Mouse (Mus musculus) regulatory T cell (primary cell): ENCODE data around the gene Tsen15.

Experiments
- in situ Hi-C: fragments of 300-600 bp; cut with MboI, MseI; formaldehyde crosslinking; loops from one replicate; pipeline ENCODE4 v1.15.1; 2025; ENCODE audit warnings: high pct_unique_total_duplicates

The Tsen15 gene

GRCm38 (mm10) chr1:152386188-152386835 lies at the start of gene Tsen15:
TSS of gene Tsen15 (minus strand) at chr1:152386688.
- in situ Hi-C loops = loop anchor here (10.0 kb wide), 1 partner anchor 302 kb away; no protein-coding TSS in a partner anchor

DNA sequence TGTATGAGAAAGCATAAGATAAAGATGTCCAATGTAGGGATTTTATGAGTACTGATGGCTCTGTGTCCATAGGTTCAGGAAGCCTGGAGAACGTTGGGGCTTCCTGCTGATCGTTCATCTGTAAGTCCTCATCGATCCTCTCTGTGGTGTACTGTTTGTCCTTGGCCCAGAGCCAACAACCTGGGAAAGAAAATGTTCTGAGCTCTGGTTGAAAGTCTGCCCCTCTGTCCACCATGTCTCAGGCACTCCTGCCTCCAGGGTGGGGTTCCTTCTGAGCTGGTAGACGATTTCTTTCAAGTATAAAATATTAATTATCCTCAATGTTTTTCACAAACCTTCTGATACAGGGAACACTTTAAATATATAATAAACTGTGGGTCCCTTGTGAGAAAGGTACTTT lies 47.7 kb upstream of the Tsen15 start:
- in situ Hi-C loops = no loop called here

- in situ Hi-C loops = no loop called here
These were observed 43.3 kb upstream of the Tsen15 start for GRCm38 (mm10) chr1:152429805-152430204.

GRCm38 (mm10) chr1:152427912-152428581 lies 41.6 kb upstream of the Tsen15 start:
- in situ Hi-C loops = no loop called here

- in situ Hi-C loops = no loop called here
These were observed 36.6 kb upstream of the Tsen15 start for GRCm38 (mm10) chr1:152423052-152423451.

DNA sequence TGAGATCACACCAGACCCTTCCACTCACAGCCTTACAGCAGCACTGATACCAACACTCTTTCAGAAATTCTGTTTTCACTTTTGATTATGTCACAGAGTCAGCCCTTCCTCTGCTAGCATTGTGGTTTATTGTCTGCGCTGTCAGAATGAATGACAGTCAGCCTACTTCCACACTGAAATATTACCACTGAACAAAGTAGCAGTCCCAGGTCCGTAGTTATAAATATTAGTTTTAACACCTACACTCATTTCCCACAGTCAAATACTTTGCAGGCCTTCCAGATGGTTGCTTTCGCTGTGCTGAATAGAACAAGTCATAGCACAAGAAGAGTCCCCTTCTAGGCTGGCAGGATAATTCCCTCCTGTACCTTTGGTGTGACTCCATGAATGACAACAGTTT lies 35.8 kb upstream of the Tsen15 start:
- in situ Hi-C loops = no loop called here

GRCm38 (mm10) chr1:152417602-152418001 lies 31.1 kb upstream of the Tsen15 start:
- in situ Hi-C loops = no loop called here

GRCm38 (mm10) chr1:152416306-152416904 lies 29.9 kb upstream of the Tsen15 start:
- in situ Hi-C loops = no loop called here

- in situ Hi-C loops = no loop called here
These were observed 28.0 kb upstream of the Tsen15 start for GRCm38 (mm10) chr1:152414451-152414850.

DNA sequence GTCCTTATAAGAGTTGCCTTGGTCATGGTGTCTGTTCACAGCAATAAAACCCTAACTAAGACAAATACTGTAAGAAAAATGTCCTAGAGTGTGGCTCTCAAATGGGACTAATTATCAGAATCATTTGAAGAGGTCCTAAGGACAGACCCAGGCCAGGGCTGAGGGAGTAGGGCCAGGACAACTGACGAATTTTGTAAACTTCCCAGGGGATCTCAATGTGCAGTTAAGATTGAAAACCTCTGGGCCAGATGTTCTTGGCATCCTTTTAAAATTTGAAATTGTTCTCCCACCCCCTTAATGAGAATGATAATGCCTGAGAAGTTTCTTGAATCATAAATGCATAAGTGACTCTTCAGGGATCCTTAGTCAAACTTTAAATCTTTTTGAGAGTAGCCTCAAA lies 27.5 kb upstream of the Tsen15 start:
- in situ Hi-C loops = no loop called here

DNA sequence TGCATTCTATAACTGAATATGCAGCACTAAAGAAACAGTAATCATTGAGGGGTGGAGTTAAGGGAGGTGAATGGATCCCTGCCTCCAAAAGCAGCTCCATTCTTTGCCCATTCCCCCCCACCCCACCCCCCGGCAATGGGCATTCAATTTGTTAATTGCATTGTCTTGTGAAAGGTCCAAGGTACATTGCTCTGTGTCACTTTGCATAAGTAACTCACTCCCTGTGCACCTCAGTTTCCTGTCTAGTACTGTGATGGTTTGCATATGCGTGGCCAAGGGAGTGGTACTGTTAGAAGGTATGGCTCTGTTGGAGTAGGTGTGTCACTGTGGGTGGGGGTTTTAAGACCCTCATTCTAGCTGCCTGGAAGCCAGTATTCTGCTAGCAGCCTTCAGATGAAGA lies 26.6 kb upstream of the Tsen15 start:
- in situ Hi-C loops = no loop called here

GRCm38 (mm10) chr1:152410657-152411056 lies 24.2 kb upstream of the Tsen15 start:
- in situ Hi-C loops = no loop called here

GRCm38 (mm10) chr1:152409356-152409755 lies 22.9 kb upstream of the Tsen15 start:
- in situ Hi-C loops = no loop called here

DNA sequence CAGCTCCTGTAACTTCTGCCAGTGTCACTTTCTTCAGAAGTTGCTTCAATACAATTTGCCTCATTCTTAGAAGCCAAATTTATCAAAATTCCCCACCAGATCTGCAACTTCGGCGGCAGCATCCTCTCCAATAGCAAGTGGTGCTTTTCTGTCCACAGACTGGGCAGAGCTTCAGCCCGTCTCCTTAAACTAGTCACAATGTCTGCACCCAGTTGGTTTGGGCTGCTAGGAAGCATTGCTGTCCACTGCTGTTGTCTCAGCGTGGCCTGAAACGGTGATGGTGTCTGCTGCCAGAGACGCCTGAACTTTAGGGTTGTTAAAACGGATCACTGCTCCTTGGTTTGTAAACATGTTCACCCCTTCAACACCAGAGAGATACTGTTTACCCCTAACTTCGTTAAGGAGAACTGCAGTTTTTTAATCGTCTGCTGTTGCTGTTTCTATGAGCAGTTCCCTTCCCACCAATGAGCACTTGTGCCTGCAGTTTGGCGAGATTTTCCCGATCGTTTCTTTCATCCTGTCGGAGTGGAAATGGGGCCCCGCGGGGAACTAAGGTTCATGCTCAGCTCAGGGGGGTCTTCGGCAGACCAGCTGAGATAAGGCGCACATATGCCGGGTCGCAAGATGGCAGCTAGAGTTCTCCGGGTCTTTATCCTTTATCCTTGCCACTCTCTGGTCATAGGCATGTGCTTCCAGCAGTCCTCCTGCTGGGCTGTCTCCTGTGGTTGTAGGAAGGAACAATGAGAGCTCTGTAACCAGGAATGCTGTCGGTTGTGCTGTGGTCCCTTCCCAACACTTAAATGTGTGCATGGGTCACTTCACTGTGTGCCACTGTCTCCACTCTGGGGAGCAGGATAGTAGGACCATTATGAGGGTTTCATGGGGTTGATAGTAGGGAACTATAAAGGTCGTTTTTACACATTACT lies 20.8 kb upstream of the Tsen15 start:
- in situ Hi-C loops = no loop called here

DNA sequence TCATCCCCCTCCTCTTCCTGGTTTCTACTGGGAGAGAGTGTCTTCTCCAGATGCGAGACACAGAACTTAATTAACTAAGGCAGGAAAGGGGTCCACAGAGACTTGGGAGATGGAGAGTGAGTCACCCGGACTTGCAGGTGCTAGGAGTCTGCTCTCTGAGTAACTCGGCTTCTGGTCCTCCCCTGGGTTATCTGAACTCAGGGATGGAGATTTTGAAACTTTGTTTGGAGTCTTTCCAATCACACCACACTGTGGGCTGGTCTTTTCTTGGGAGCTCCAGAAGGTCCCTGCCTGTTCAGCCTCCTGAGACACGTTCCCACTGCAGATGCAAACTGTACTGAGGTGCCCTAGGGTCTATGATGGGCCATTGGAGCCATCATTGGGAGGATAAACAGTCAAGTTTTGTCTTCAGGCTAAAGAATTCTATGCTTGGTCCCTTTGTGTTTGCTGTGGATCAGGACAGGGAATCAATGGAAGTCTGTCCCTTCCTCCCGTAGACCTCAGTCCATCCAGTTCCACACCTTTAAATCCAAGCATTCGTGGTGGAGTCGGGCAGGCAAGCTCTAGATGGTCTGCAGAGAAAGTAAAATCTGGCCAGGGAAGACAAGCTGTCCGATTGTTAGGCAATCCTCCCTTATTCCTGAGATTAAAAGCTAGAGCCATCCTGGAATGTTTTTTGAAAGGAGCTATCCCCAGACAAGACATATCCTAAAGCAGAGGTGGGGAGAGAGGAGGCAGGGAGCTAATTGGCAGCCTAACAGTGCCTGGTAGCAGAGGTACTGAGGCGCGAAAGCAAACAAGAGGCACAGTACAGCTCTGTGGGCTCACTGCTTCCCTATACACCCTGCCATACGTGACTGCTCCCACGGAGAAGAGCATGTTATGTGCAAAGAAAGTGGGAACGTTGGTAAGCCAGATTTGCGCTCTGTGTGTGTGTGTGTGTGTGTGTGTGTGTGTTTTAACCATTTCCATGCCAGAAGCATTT lies 14.4 kb upstream of the Tsen15 start:
- in situ Hi-C loops = no loop called here

DNA sequence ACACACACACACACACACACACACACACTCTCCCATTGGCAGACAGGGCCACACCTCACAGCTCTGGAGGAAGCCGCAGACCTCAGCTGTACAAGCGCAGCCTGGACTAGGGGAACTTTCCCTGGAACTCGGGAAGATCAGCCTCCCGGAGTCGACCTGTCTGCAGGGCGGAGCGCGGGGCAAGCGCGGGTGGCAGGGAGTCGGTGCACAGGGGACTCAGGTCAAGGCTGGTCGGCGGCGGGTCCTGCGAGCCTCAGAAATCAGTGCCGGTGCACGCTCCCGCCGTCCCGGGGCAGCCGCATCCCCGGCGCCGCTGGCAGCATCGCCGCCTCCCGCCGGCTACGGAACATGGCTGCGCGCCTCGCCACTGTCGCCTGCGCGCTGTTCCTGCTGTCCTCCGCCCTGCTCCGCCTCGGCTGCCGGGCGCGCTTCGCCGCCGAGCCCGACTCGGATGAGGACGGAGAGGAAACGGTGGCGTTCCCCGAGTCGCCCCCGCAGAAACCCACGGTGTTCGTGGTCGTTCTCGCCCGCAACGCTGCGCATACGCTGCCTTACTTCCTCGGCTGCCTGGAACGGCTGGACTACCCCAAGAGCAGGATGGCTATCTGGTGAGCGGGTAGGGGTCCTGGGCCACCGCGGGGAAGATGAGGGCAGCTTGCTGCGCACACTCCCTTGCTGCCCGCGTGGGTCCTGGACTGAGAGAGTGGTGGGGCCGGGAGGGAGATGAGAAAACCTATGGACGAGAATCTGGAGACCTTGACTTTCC lies 13.5 kb upstream of the Tsen15 start, which contains the start of gene Colgalt2:
Colgalt2 (plus strand) TSS at position 41 of the 766 bp plus-strand sequence.
- in situ Hi-C loops = no loop called here

DNA sequence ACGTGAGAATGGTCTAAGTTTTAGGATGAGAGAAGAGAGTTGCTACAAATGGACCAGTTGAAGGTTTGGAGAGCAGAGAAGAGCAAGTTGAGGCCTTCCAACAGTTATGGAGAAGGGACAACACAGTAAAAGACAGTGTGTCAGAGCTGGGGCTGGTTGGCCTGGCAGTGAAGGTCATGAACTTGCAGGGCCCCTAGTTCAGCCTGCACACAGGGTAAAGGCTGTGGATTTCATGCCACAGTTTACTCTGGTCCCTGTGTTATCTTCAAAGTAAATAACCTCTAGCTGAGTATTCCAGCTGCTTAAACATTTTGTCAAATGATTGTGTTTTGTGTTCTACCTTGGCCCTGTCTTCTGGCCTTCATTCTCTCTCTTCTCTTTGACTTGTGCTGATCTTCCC lies 12.2 kb upstream of the Tsen15 start:
- in situ Hi-C loops = no loop called here

DNA sequence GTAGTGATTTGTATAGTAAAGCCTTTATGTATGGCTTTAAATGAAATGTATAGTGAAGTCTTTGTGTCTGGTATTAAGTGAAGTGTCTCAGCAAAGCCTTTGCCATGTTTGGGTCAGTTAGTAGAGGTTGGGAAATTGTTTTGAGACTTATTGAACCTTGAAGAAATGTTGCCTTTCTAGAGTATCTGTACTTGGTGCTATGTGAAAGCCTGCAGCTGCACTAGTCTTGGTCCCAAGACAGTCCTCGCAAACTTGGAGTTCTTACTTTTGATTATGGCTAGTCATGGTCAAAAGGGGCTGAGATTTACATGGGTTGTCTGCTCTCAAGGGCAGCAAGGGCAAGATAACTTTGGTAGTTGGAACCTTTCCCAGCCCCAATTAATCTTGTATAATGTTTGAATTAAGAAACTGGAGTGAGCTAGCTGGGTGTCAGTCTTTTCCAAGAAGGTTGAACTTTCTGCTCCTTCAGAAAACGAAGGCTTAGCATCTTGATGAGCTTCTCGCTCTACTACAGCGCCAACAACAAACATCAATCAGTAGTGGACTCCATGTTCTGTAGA lies 8.5 kb upstream of the Tsen15 start:
- in situ Hi-C loops = no loop called here

GRCm38 (mm10) chr1:152394137-152394536 lies 7.6 kb upstream of the Tsen15 start:
- in situ Hi-C loops = no loop called here
